Comparison of ENCODE assay signal across 8 mouse cellular contexts in genomic region chr13:24393055-24393454, GRCm38 (mm10).
DNase-seq lines count a peak whose midpoint lies in the region; ATAC-seq and TF ChIP-seq lines count a peak whose summit lies in the region.
"Had no signal": no experiment of that assay in that cellular context is flagged by ENCODE, and none has a peak within 500 bp of the region (broad histone marks: within the 10 kb centered on the region; RNA-seq: fewer than 3 reads in every experiment).

No protein-coding gene starts in this region.

- H3K4me3 ChIP-seq in CH12.LX (replicated peaks in 1 of 3; ENCODE audit: low read depth in 2 of 3, low read length in 2 of 3, poor library complexity in 1 of 3), result no peak overlapping the region

- H3K4me1 ChIP-seq in CH12.LX (ENCODE audit: control insufficient read depth in 1 of 2, insufficient read depth in 2 of 2), result peaks cover 15 to 61% of the 10 kb centered on the region in 2 experiments

- peaks cover 6% of the 10 kb centered on the region for H3K9me3 ChIP-seq in CH12.LX (replicated peaks; ENCODE audit: low read length)

- TF ChIP-seq POLR2A in CH12.LX (IDR thresholded peaks at IDR 0.05; ENCODE audit: low read depth, low read length), result no peak

- H3K9ac ChIP-seq in CH12.LX (ENCODE audit: insufficient read depth, low read depth), result no peak overlapping the region

- intact Hi-C loops in left cerebral cortex, postnatal 25 days (cut with DNase I), result no loop called here

- peak; percentile 53 for DNase-seq in kidney, adult 9 months
- DNase-seq in kidney, adult 11 months, result no peak
- peak; percentile 66 for DNase-seq in CH12.LX (ENCODE audit: extremely low read depth)
- peak; percentile 47 for DNase-seq in forelimb bud, embryonic 11.5 days (ENCODE audit: low read depth, low spot score)
- no peak for DNase-seq in left cerebral cortex, postnatal 25 days (ENCODE audit: low spot score in 2 of 2)
- DNase-seq in cerebellum, adult 11 months, result no peak
- DNase-seq: cerebellum, adult 2 months had no signal

- H3K36me3 ChIP-seq in CH12.LX (replicated peaks in 1 of 2; ENCODE audit: control insufficient read depth in 1 of 2, insufficient read depth in 1 of 2, low read length in 1 of 2), result no peaks in the 10 kb centered on the region

- H3K79me2 ChIP-seq in CH12.LX (replicated peaks; ENCODE audit: control insufficient read depth, extremely low read depth, insufficient read depth, poor library complexity, severe bottlenecking), result no peaks in the 10 kb centered on the region

- no peak; the same call in none of the 2 replicates for TF ChIP-seq EP300 in CH12.LX (IDR thresholded peaks at IDR 0.05; ENCODE audit: low read length)

- dilution Hi-C loops in CH12.LX (cut with MboI; ENCODE audit: extremely low pct_ligation_motif_present, extremely low pct_unique_long_range_greater_than_20kb, low sequenced_read_pairs), result no loop called here

- H3K4me2 ChIP-seq in CH12.LX (ENCODE audit: insufficient read depth, low read depth, poor library complexity, severe bottlenecking), result peak overlapping the region; percentile 41

- in situ Hi-C loops in CH12.LX (cut with MboI; ENCODE audit: low pct_ligation_motif_present, low pct_unique_long_range_greater_than_20kb, low sequenced_read_pairs), result no loop called here

- H3K27ac ChIP-seq in CH12.LX (ENCODE audit: insufficient read depth, low read depth), result no peak overlapping the region

- TF ChIP-seq RAD21 in CH12.LX (IDR thresholded peaks at IDR 0.05; ENCODE audit: low read depth, low read length), result no peak

- TF ChIP-seq CTCF in CH12.LX (conservative IDR thresholded peaks at IDR 0.05 in 1 of 2, IDR thresholded peaks at IDR 0.05 in 1 of 2; ENCODE audit: low read depth in 2 of 2, low read length in 2 of 2), result no peak

- no peaks in the 10 kb centered on the region for H3K27me3 ChIP-seq in CH12.LX (replicated peaks)

- ATAC-seq in megakaryocyte progenitor cell, adult 5-6 weeks (replicated peaks; ENCODE audit: poor library complexity), result peak; percentile 85

TF ChIP-seq in CH12.LX, 34 proteins besides CTCF, POLR2A, EP300 and RAD21:
- TF ChIP-seq USF2 (conservative IDR thresholded peaks at IDR 0.05; ENCODE audit: low read depth, low read length) (peak; percentile 71), TBP (conservative IDR thresholded peaks at IDR 0.05; ENCODE audit: low read depth, low read length) (peak; percentile 20; the same call in 1 of the 2 replicates), BHLHE40 (IDR thresholded peaks at IDR 0.05; ENCODE audit: low read depth, low read length) (peak; percentile 64; the same call in 1 of the 2 replicates), CHD2 (IDR thresholded peaks at IDR 0.05; ENCODE audit: low read length) (no peak), USF1 (IDR thresholded peaks at IDR 0.05; ENCODE audit: low read depth, low read length) (peak; percentile 64), MEF2A (IDR thresholded peaks at IDR 0.05; ENCODE audit: borderline replicate concordance, low read depth, low read length) (peak; percentile 26), SIN3A (IDR thresholded peaks at IDR 0.05; ENCODE audit: low read length) (0 out of 2 replicates have a peak, but pooled peaks have one; percentile 16), ELF1 (IDR thresholded peaks at IDR 0.05; ENCODE audit: low read depth, low read length) (no peak), POLR2AphosphoS2 (IDR thresholded peaks at IDR 0.05; ENCODE audit: low read depth, low read length) (no peak)

Comparison
In these comparisons a context has a peak if more than half of its experiments do, and no peak if none do; other contexts are left out.
1. DNase-seq: peak in kidney, adult 9 months (single experiment), CH12.LX (single experiment) and forelimb bud, embryonic 11.5 days (single experiment); none in kidney, adult 11 months (single experiment), left cerebral cortex, postnatal 25 days (0 of 2) and cerebellum, adult 11 months (single experiment).